Mouse (Mus musculus) 3134 (cell line): ENCODE measurements around the gene Gadd45gip1.

Source experiments
- DNase-seq: peaks from one replicate; pipeline ENCODE4 v3.0.0-alpha.2; 2011; ENCODE audit warnings: low spot score; ENCODE audit not compliant: insufficient read length; ENCODE audit errors: extremely low read depth

Gene Gadd45gip1

GRCm38 (mm10) chr8:84794486-84794885, 36.8 kb upstream of the Gadd45gip1 start:
- DNase-seq: peak; percentile 68

- no peak for DNase-seq
Observed at GRCm38 (mm10) chr8:84797256-84797797, 34.0 kb upstream of the Gadd45gip1 start.

GRCm38 (mm10) chr8:84797971-84798370, 33.4 kb upstream of the Gadd45gip1 start:
- no peak for DNase-seq

GRCm38 (mm10) chr8:84798446-84799135, 32.7 kb upstream of the Gadd45gip1 start:
- no peak for DNase-seq

- peak; percentile 77 for DNase-seq
Observed at GRCm38 (mm10) chr8:84799136-84799931, 32.0 kb upstream of the Gadd45gip1 start.

GRCm38 (mm10) chr8:84799999-84800831, 31.1 kb upstream of the Gadd45gip1 start, which contains the start of gene Nfix:
Gene Nfix (minus strand): TSS chr8:84800344.
- DNase-seq: peak; percentile 81

- DNase-seq: no peak
Observed at GRCm38 (mm10) chr8:84806031-84806430, 25.3 kb upstream of the Gadd45gip1 start.

GRCm38 (mm10) chr8:84809109-84809940, 22.0 kb upstream of the Gadd45gip1 start:
- DNase-seq: no peak

- DNase-seq: no peak
Observed at GRCm38 (mm10) chr8:84809941-84810280, 21.4 kb upstream of the Gadd45gip1 start.

GRCm38 (mm10) chr8:84810896-84811295, 20.4 kb upstream of the Gadd45gip1 start:
- peak; percentile 90 for DNase-seq

GRCm38 (mm10) chr8:84811303-84811702, 20.0 kb upstream of the Gadd45gip1 start:
- DNase-seq: no peak

- no peak for DNase-seq
Observed at GRCm38 (mm10) chr8:84813059-84813458, 18.3 kb upstream of the Gadd45gip1 start.

- DNase-seq: no peak
Observed at GRCm38 (mm10) chr8:84813830-84814229, 17.5 kb upstream of the Gadd45gip1 start.

- DNase-seq: no peak
Observed at GRCm38 (mm10) chr8:84814240-84814554, 17.1 kb upstream of the Gadd45gip1 start.

- no peak for DNase-seq
Observed at GRCm38 (mm10) chr8:84814555-84815441, 16.5 kb upstream of the Gadd45gip1 start.

- DNase-seq: peak; percentile 76
Observed at GRCm38 (mm10) chr8:84815547-84815946, 15.8 kb upstream of the Gadd45gip1 start.

- DNase-seq: no peak
Observed at GRCm38 (mm10) chr8:84816117-84816516, 15.2 kb upstream of the Gadd45gip1 start.

- no peak for DNase-seq
Observed at GRCm38 (mm10) chr8:84822723-84823122, 8.6 kb upstream of the Gadd45gip1 start, which contains the start of gene Dand5. Gene Dand5 (minus strand): TSS chr8:84822823.

GRCm38 (mm10) chr8:84823653-84824052, 7.7 kb upstream of the Gadd45gip1 start:
- DNase-seq: peak; percentile 79
